Mouse (Mus musculus): ENCODE measurements around the gene Olfr796.

Gene Olfr796

DNA sequence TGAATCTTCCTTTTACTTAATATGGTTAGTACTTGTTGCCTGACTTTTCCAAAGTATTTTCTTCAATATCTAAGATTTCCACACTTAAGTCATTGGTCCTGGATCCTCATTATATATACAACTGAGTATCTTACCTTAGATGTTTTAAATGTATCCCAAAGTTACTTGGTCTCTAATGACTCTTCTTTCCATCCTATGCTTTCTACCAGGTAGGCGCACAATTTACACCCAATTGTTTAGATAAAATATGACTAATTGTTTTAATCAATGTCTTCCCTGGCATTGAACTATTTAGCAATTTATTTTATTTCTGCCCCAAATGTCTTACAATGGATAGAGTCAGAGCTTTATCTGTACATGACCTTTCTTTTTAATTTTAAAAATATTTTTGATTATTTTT lies at the start of gene Olfr796:
TSS of gene Olfr796 (minus strand) at position 101 of the 400 bp plus-strand sequence.
- DNase-seq (ENCODE audit: low read depth): no peak

DNA sequence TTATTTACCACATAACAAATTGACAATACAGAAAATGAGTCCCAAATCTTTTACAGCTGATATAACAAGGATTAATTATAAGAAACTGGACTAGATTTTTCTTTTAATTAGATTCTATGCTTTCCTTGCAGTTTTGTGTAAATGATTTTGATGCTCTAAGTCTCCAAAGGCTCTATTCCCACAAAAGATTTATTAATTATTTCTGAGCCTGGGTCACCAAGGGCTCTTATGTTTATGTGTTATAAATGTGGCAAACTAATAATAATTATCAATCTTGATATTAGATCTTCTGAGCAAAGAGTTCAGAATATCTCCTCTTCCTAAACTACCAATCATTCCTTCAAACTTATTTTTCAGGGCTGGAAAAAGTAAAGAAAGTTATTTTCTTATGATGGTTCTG lies 45.0 kb upstream of the Olfr796 start, which contains the start of gene Olfr800:
TSS of gene Olfr800 (plus strand) at position 301 of the 400 bp plus-strand sequence.
- no peak for DNase-seq (ENCODE audit: low read depth)

DNA sequence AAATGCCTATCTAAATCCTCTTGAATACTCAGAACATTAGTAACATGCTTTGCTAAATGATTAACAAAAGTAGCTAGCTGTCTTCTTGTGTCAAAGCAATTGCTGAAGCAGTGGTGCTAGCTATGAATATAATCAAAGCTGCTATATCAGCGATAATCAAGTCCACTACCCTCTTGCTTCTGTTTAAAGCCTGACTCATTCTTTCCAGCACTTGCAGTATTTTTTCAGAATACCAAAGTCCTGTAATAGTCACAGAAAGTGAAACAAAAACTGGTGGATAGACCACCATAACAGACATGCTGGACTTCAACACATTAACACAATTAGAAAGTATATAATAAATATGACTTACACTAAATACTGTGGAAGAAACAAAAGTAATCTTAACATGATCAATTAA lies 39.4 kb upstream of the Olfr796 start:
- no peak for DNase-seq (ENCODE audit: low read depth)

DNA sequence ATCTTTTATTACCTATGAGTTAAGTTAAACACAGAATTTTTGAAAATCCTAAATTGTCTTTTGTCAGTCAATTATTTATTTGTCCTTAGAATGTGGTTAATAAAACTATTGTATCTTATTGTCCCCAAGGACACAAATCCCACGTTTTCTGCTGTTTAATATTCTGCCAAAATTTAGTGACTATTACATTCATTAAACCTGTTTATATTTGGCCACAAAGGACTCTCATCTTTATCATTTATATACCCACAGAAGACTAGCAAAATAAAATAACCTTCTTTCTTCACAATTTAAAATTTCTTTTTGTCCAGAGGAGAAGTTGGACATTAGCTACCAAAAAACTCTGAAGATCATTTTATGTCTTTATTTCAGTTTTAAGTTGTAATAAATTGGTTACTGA lies 24.8 kb upstream of the Olfr796 start, which contains the start of gene Olfr799:
TSS of gene Olfr799 (plus strand) at position 301 of the 400 bp plus-strand sequence.
- no peak for DNase-seq (ENCODE audit: low read depth)

DNA sequence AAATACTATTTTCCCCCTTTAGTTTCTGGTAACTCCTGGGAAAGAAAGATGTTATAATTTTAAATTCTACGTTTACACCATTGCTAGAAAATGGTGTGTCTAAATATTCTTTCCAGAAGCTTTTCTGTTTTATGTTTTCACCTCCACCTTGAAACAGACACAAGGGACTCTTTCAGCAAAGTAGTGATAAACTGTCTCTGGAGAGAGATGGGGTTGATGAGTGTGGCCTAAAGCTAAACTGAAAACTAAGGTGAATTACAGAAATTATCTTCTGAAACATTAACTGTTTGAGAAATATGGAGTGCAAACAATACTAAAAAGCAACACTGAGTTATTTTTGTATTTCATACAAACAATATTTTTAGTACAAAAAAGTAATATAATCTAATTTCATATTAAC lies 15.5 kb upstream of the Olfr796 start, which contains the start of gene Olfr798:
TSS of gene Olfr798 (minus strand) at position 101 of the 400 bp plus-strand sequence.
- DNase-seq (ENCODE audit: low read depth): no peak

DNA sequence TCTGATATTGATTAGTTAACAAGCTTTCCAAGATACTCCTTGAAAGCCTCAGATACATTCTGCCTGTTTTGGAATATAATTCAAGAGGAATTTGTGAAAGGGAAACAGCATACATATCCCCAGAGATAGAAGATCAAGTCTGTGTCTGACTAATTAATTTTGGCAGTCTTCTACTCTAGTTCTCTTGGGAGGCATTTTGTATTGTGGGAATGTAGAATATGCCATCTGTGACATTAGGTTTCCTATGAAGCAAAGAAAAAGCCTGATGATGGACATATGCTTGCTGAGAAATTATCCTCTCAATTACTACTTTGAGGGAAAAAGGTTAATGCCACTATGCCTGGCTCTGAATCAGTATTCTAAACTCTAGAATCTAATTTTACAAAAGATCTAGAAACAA lies 10.9 kb upstream of the Olfr796 start:
- DNase-seq (ENCODE audit: low read depth): no peak

DNA sequence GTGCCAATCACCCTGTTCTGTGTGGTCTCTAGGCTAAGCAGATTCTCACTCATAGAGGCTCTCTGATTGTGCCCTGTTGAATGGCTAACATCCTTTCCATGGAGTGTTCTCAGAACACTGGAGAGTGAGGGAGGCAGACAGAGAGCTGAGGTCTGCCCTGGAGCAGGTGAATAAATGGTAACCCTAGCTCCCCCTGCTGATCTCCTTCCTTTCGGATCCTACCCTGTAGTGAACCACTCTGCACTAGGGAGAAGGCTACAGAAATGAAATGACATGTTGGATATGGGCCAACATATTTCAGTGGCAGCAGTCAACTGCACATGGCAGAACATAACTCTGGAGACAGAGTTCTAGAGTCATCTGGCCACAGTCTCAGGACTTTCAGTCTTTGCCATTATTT lies 9.4 kb upstream of the Olfr796 start:
- no peak for DNase-seq (ENCODE audit: low read depth)

DNA sequence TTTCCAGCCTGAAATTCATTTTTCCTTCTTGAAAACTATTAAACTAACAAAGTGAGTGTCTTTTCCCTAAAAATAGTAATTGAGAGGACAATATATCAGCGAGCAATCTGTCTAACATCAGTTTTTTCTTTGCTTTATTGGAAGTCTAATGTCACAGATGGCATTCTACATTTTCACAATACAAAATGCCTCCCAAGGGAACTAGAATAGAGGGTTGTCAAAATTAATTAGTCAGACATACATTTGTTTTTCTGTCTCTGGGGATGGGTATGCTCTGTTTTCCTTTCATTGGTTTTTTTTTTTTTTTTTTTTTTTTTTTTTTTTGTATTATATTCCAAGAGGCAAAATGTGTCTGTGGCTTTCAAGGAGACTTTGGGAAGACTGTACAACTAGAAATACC lies 35.3 kb downstream of the Olfr796 start:
- no peak for DNase-seq (ENCODE audit: low read depth)

DNA sequence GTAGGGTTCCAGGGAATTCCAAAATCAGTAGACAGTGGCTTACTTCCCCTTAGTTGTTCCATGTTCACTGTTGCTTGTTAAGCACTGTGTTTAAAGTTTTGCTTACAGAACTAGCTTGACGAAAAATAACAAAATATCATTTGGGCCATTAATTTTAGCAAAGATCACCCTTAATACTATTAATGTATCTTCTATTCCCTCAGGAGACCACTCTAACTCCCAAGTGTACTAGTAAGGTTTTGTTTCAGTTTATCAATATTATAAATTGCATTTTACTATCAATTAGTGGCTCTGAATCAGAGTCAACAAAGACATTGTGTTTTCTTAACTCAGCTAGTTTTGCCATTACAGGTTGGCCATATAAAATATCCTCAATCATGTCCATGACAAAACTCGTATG lies 45.0 kb downstream of the Olfr796 start, which contains the start of gene Olfr794:
TSS of gene Olfr794 (plus strand) at position 301 of the 400 bp plus-strand sequence.
- no peak for DNase-seq (ENCODE audit: low read depth)

All from 416B (cell line).